Mouse (Mus musculus) heart, postnatal 0 days (tissue): ENCODE measurements around the gene Cst7.

Source experiments
- CTCF ChIP-seq: IDR thresholded peaks from 2 replicates; pipeline ENCODE4 v1.5.1; 2016; ENCODE audit warnings: antibody characterized with exemption, control low read depth, low read depth
- EP300 ChIP-seq: IDR thresholded peaks from 2 replicates; pipeline ENCODE4 v1.6.1; 2016; ENCODE audit warnings: antibody characterized with exemption, low read depth

GRCm38 (mm10) chr2:150569847-150570590, at the start of gene Cst7:
- TF ChIP-seq EP300 (no peak), CTCF (no peak)
